Mouse (Mus musculus) 416B (cell line): Measurements from ENCODE around the gene Auh.

Experiments
- DNase-seq: peaks from one replicate; pipeline ENCODE4 v3.0.0; 2011; ENCODE audit warnings: low read depth

The Auh gene

GRCm38 (mm10) chr13:52921966-52922365, 7.5 kb downstream of the Auh start:
- DNase-seq, result peak; percentile 56

- peak; percentile 25 for DNase-seq
Observed at GRCm38 (mm10) chr13:52921065-52921825, 8.2 kb downstream of the Auh start.

GRCm38 (mm10) chr13:52919790-52920352, 9.6 kb downstream of the Auh start:
- no peak for DNase-seq

- DNase-seq, result no peak
Observed at GRCm38 (mm10) chr13:52918333-52918732, 11.1 kb downstream of the Auh start.

GRCm38 (mm10) chr13:52914591-52915110, 14.8 kb downstream of the Auh start:
- DNase-seq, result peak; percentile 76

GRCm38 (mm10) chr13:52913926-52914325, 15.6 kb downstream of the Auh start:
- peak; percentile 57 for DNase-seq

- no peak for DNase-seq
Observed at GRCm38 (mm10) chr13:52912495-52912894, 17.0 kb downstream of the Auh start.

GRCm38 (mm10) chr13:52911259-52911658, 18.2 kb downstream of the Auh start:
- DNase-seq, result no peak

- no peak for DNase-seq
Observed at GRCm38 (mm10) chr13:52906296-52906695, 23.2 kb downstream of the Auh start.

GRCm38 (mm10) chr13:52904175-52904574, 25.3 kb downstream of the Auh start:
- no peak for DNase-seq

GRCm38 (mm10) chr13:52903767-52904166, 25.7 kb downstream of the Auh start:
- DNase-seq, result no peak

GRCm38 (mm10) chr13:52902517-52902916, 27.0 kb downstream of the Auh start:
- DNase-seq, result no peak

GRCm38 (mm10) chr13:52899664-52900063, 29.8 kb downstream of the Auh start:
- no peak for DNase-seq

GRCm38 (mm10) chr13:52897806-52898205, 31.7 kb downstream of the Auh start:
- DNase-seq, result no peak

- DNase-seq, result no peak
Observed at GRCm38 (mm10) chr13:52892791-52893190, 36.7 kb downstream of the Auh start.

GRCm38 (mm10) chr13:52892065-52892503, 37.4 kb downstream of the Auh start:
- peak; percentile 94 for DNase-seq

GRCm38 (mm10) chr13:52890313-52890712, 39.2 kb downstream of the Auh start:
- DNase-seq, result no peak

GRCm38 (mm10) chr13:52886779-52887178, 42.7 kb downstream of the Auh start:
- no peak for DNase-seq

GRCm38 (mm10) chr13:52883960-52884326, 45.5 kb downstream of the Auh start:
- DNase-seq, result no peak

- peak; percentile 60 for DNase-seq
Observed at GRCm38 (mm10) chr13:52883084-52883959, 46.2 kb downstream of the Auh start.

GRCm38 (mm10) chr13:52880386-52880785, 49.1 kb downstream of the Auh start:
- DNase-seq, result no peak

GRCm38 (mm10) chr13:52879918-52880317, 49.6 kb downstream of the Auh start:
- DNase-seq, result no peak

- no peak for DNase-seq
Observed at GRCm38 (mm10) chr13:52879291-52879690, 50.2 kb downstream of the Auh start.
